Mouse (Mus musculus): ENCODE results near the gene Nacc1. TPM values are rescaled to one million over a fixed set of nuclear protein-coding genes. Genes with fewer than 3 reads are reported as not detected.

The Nacc1 gene
- polyA plus RNA-seq, 1 experiment from 2014 or later: 17.4 TPM

DNA sequence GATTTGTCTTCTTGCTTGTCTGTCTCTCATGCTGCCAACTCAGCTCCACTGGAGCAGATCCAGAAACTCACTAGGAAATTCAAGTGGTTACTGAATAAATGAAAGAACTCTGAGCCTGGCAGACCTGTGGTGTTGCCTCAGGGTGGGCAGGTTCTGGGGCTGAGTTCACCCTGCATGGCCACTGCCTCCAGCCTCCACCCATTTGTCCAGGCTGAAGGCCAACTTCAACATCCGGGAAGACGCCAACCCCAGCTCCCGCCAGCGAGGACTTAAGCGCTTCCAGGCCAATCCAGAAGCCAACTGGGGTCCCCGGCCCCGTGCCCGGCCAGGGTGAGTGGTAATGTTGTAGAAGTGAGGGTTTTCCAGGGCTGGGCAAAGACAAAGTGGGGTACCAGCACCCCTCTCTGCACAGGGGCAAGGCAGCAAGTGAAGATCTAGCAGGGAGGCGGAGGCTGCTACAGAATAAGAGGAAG lies 11.3 kb upstream of the Nacc1 start:
- Histone ChIP-seq H3K9me3 (ENCODE audit: control insufficient read depth, low read length) (no peaks in the 10 kb centered on the region), H3K9ac (ENCODE audit: low read length) (peak overlapping the region; percentile 25; the same call in 1 of the 2 replicates), H3K4me3 (ENCODE audit: control insufficient read depth in 1 of 2, insufficient read depth in 1 of 2, low read depth in 1 of 2, low read length in 2 of 2) (no peak overlapping the region), H3K4me2 (ENCODE audit: low read length) (peak overlapping the region; percentile 32), H3K27me3 (ENCODE audit: control insufficient read depth, insufficient read depth, low read length) (peaks cover 19% of the 10 kb centered on the region), H3K4me1 (ENCODE audit: control insufficient read depth in 2 of 2, insufficient read depth in 2 of 2, low read length in 2 of 2) (peaks cover 6 to 19% of the 10 kb centered on the region in 2 experiments; a peak in 3 of 4 replicates), H3K27ac (replicated peaks in 1 of 2; ENCODE audit: control insufficient read depth in 1 of 2, insufficient read depth in 1 of 2, low read depth in 2 of 2, low read length in 2 of 2) (peak overlapping the region; percentile 31 to 85), H3K36me3 (ENCODE audit: control insufficient read depth, insufficient read depth, low read length) (peaks cover 53% of the 10 kb centered on the region)
- 74% methylated on average over 9 of the region's 9 CpGs for WGBS
- no peak for ATAC-seq (ENCODE audit: insufficient number of reproducible peaks, insufficient read depth, low FRiP score, low read depth)

DNA sequence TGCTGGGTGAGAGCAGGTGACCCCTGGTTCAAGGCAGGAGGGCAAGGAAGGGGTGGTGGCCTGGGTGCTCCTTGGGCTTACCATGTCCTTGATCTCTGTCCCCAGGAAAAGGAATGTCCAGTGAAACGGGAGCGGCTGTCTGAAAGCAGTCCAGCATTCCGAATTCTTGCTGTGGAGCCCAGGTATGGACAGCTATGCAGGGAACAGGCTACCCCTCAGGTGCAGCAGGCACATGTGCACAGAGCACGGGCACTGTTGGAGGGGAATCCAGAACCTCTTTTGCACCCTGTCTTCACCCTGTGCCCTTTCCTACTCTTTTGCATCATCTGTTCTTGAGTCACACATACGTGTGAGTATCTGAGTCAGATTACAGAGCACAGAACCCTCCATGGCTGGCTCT lies 10.6 kb upstream of the Nacc1 start:
- Histone ChIP-seq H3K9ac (ENCODE audit: low read length) (no peak overlapping the region), H3K4me3 (ENCODE audit: control insufficient read depth in 1 of 2, insufficient read depth in 1 of 2, low read depth in 1 of 2, low read length in 2 of 2) (no peak overlapping the region), H3K36me3 (ENCODE audit: control insufficient read depth, insufficient read depth, low read length) (peaks cover 60% of the 10 kb centered on the region), H3K27me3 (ENCODE audit: control insufficient read depth, insufficient read depth, low read length) (peaks cover 12% of the 10 kb centered on the region), H3K9me3 (ENCODE audit: control insufficient read depth, low read length) (no peaks in the 10 kb centered on the region), H3K27ac (replicated peaks in 1 of 2; ENCODE audit: control insufficient read depth in 1 of 2, insufficient read depth in 1 of 2, low read depth in 2 of 2, low read length in 2 of 2) (peak overlapping the region; percentile 26 to 85; a peak in 2 of 4 replicates), H3K4me2 (ENCODE audit: low read length) (no peak overlapping the region), H3K4me1 (ENCODE audit: control insufficient read depth in 2 of 2, insufficient read depth in 2 of 2, low read length in 2 of 2) (peaks cover 6 to 17% of the 10 kb centered on the region in 2 experiments; a peak in 3 of 4 replicates)
- no peak for ATAC-seq (ENCODE audit: insufficient number of reproducible peaks, insufficient read depth, low FRiP score, low read depth)
- 90% methylated on average over 5 of the region's 5 CpGs for WGBS

DNA sequence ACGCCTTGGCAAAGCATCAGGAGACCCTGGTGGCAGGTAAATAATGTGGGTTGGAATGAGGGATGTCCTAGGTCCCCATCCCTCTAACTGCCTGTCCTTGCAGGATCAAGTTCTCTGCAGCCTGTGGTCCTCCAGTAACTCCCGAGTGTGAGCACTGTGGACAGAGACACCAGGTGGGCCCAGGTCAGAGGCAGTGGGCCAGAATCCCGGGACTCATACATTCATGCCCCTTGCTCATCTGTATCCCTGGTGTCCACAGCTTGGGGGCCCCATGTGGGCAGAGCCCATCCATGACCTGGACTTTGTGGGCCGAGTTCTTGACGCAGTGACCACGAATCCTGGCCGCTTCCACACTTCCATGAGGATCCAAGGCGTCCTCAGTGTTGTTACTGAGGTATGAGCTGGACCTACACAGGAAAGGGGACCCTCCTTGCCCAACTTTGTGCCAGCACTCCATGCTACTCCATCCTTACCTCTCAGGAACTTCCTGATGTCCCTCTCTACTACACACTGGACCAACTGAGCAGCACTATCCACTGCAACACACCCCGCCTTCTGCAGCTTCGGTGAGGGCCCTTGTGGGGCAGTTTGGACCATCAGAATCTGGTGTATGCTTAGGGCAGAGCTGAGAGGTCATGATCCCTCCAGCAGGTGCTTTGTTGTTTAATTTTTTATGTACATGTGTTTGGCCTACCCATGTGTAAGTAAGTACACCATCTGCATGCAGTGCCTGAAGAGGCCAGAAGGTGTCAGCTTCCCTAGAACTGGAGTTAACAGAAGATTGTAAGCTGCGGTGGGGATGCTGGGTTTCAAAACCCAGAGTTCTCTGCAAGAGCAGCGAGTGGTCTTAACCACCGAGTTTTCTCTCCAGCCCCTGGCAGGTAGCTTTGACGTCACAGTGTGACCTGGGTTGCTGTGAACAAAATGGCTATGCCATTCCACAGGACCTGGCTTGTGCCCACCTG lies 9.8 kb upstream of the Nacc1 start:
- Histone ChIP-seq H3K27ac (replicated peaks in 1 of 2; ENCODE audit: control insufficient read depth in 1 of 2, insufficient read depth in 1 of 2, low read depth in 2 of 2, low read length in 2 of 2) (no peak overlapping the region), H3K4me2 (ENCODE audit: low read length) (no peak overlapping the region), H3K4me3 (ENCODE audit: control insufficient read depth in 1 of 2, insufficient read depth in 1 of 2, low read depth in 1 of 2, low read length in 2 of 2) (no peak overlapping the region), H3K27me3 (ENCODE audit: control insufficient read depth, insufficient read depth, low read length) (peaks cover 5% of the 10 kb centered on the region; the same call in 1 of the 2 replicates), H3K4me1 (ENCODE audit: control insufficient read depth in 2 of 2, insufficient read depth in 2 of 2, low read length in 2 of 2) (peaks cover 6 to 17% of the 10 kb centered on the region in 2 experiments; a peak in 3 of 4 replicates), H3K9me3 (ENCODE audit: control insufficient read depth, low read length) (no peaks in the 10 kb centered on the region), H3K36me3 (ENCODE audit: control insufficient read depth, insufficient read depth, low read length) (peaks cover 68% of the 10 kb centered on the region), H3K9ac (ENCODE audit: low read length) (no peak overlapping the region)
- 87% methylated on average over 14 of the region's 14 CpGs for WGBS
- no peak for ATAC-seq (ENCODE audit: insufficient number of reproducible peaks, insufficient read depth, low FRiP score, low read depth)

DNA sequence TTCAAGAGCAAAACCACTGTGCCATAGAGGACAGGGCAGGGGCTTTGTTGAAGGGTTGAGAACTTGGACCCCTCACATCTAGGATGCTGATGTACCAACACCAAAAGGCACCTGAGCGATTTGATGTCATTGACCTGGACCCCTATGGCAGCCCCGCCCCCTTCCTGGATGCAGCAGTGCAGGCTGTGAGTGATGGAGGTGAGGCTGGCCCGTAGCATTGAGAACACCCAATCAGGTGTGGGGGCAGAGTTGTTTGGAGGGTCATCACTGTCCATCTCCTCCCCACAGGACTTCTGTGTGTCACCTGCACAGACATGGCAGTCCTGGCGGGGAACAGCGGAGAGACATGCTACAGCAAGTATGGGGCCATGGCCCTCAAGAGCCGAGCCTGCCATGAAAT lies 7.5 kb upstream of the Nacc1 start:
- Histone ChIP-seq H3K36me3 (ENCODE audit: control insufficient read depth, insufficient read depth, low read length) (peaks cover 83% of the 10 kb centered on the region), H3K4me2 (ENCODE audit: low read length) (no peak overlapping the region)

DNA sequence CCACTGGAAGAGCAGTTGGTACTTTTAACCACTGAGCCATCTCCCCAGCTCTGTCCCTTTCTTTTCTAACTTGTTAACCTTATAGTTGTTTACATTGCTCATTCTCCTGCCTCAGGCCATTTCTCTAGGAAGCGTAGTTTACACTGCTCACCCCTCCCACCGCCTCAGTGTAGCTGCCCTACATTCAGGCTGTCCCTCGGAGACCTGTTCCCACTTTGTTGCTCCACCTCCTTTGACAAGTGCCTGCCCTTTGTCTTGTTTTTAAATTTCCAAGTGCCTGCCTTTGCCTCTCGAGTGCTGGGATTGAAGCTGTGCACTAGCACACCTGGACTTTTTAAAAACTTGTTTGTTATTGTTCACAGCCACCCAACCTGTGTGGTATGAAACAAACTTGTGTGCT lies 5.7 kb upstream of the Nacc1 start:
- H3K4me2 ChIP-seq (ENCODE audit: low read length): no peak overlapping the region
- no peaks in the 10 kb centered on the region for H3K27me3 ChIP-seq (ENCODE audit: control insufficient read depth, insufficient read depth, low read length)
- WGBS: 70% methylated on average over 4 of the region's 4 CpGs
- no peaks in the 10 kb centered on the region for H3K9me3 ChIP-seq (ENCODE audit: control insufficient read depth, low read length)
- H3K9ac ChIP-seq (ENCODE audit: low read length): no peak overlapping the region
- no peak for ATAC-seq (ENCODE audit: insufficient number of reproducible peaks, insufficient read depth, low FRiP score, low read depth)
- H3K27ac ChIP-seq (replicated peaks in 1 of 2; ENCODE audit: control insufficient read depth in 1 of 2, insufficient read depth in 1 of 2, low read depth in 2 of 2, low read length in 2 of 2): no peak overlapping the region
- peaks cover 2 to 14% of the 10 kb centered on the region in 2 experiments; a peak in 3 of 4 replicates for H3K4me1 ChIP-seq (ENCODE audit: control insufficient read depth in 2 of 2, insufficient read depth in 2 of 2, low read length in 2 of 2)
- peaks cover 69% of the 10 kb centered on the region for H3K36me3 ChIP-seq (ENCODE audit: control insufficient read depth, insufficient read depth, low read length)
- H3K4me3 ChIP-seq (ENCODE audit: control insufficient read depth in 1 of 2, insufficient read depth in 1 of 2, low read depth in 1 of 2, low read length in 2 of 2): no peak overlapping the region

More for the DNA sequence above, 7.5 kb upstream of the Nacc1 start:
- Histone ChIP-seq H3K27me3 (ENCODE audit: control insufficient read depth, insufficient read depth, low read length) (no peaks in the 10 kb centered on the region), H3K4me3 (ENCODE audit: control insufficient read depth in 1 of 2, insufficient read depth in 1 of 2, low read depth in 1 of 2, low read length in 2 of 2) (no peak overlapping the region), H3K9ac (ENCODE audit: low read length) (no peak overlapping the region), H3K27ac (replicated peaks in 1 of 2; ENCODE audit: control insufficient read depth in 1 of 2, insufficient read depth in 1 of 2, low read depth in 2 of 2, low read length in 2 of 2) (no peak overlapping the region), H3K4me1 (ENCODE audit: control insufficient read depth in 2 of 2, insufficient read depth in 2 of 2, low read length in 2 of 2) (peaks cover 0 to 9% of the 10 kb centered on the region in 2 experiments; a peak in 3 of 4 replicates), H3K9me3 (ENCODE audit: control insufficient read depth, low read length) (no peaks in the 10 kb centered on the region)
- 84% methylated on average over 6 of the region's 6 CpGs for WGBS
- ATAC-seq (ENCODE audit: insufficient number of reproducible peaks, insufficient read depth, low FRiP score, low read depth): no peak

DNA sequence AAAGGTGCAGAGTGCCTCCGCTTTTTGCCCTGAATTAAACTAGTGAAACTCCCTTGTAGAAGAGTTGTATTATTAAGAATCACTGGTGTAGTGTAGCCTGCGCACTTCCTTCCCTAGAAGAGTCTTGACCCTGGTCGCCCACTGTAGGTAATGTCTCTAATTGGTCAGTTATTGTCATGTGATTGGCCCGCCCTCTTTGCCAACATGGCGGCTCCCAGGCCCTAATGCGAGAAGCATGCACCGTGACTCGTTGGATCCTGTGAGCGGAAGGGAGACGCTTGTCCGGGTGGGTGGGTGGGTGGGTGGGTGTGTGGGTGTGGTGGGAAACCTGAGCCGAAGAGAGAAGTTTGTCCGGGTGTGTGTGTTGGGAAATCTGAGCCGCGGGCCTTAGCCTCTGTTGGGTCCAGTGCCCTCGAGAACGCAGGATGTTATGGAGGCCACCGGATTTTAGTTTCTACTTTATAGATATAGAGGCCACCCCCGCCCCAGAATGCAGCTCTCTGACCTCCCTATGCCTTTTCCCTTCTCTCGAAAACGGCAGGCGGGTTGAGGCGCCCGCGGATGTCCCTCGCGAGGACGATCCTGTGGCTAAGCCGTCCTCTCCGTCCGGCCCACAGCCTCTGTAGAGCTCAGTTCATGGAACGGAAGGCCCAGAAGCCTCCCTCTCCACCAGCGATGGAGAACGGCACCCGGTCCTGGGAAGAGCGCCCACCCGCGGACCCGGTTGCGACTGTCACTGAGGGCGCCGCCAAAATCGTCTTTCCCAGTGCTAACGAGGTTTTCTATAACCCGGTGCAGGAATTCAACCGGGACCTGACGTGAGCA lies 1.6 kb upstream of the Nacc1 start:
- Histone ChIP-seq H3K4me2 (ENCODE audit: low read length) (peak overlapping the region; percentile 78), H3K4me3 (ENCODE audit: control insufficient read depth in 1 of 2, insufficient read depth in 1 of 2, low read depth in 1 of 2, low read length in 2 of 2) (peak overlapping the region; percentile 67 to 78), H3K9ac (ENCODE audit: low read length) (peak overlapping the region; percentile 83), H3K36me3 (ENCODE audit: control insufficient read depth, insufficient read depth, low read length) (peaks cover 32% of the 10 kb centered on the region), H3K9me3 (ENCODE audit: control insufficient read depth, low read length) (no peaks in the 10 kb centered on the region), H3K4me1 (ENCODE audit: control insufficient read depth in 2 of 2, insufficient read depth in 2 of 2, low read length in 2 of 2) (peaks cover 14 to 40% of the 10 kb centered on the region in 2 experiments), H3K27ac (replicated peaks in 1 of 2; ENCODE audit: control insufficient read depth in 1 of 2, insufficient read depth in 1 of 2, low read depth in 2 of 2, low read length in 2 of 2) (peak overlapping the region; percentile 62 to 95), H3K27me3 (ENCODE audit: control insufficient read depth, insufficient read depth, low read length) (no peaks in the 10 kb centered on the region)
- WGBS: under 1% methylated on average over 47 of the region's 47 CpGs
- peak; percentile 75 for ATAC-seq (ENCODE audit: insufficient number of reproducible peaks, insufficient read depth, low FRiP score, low read depth)

DNA sequence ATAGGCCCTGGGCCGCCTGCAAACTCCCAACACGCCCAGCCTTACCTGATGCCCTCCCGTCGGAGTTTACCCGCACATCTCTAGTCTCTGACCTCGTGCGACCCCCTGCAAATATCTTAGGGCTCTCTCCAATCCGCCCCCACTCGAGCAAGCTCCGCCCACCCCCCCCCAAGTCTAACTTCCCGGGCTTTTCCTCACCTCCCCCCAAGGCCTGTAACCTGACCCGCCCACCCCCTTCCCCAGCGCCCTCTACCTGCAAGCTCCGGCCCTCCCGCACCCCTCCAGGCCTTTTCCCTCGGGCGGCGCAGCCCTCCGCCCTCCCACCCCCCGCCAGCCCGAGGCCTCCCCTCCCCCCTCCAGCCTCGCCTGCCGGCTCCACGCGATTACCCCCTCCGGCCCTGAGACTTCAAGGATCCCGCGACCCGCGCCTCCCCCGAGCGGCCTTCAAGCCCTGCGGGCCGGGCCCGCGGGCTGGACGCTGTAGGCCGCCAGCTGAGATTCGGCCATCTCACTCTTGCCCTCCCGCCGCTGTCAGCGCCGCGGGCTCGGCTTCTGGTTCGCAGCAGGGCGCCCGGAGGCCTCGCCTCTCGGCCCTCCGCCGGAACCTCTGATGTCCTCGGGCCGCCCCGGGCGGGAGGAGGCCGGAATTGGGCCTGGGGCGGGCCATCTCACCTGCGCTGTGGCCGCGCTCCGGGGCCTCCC lies 508 bp downstream of the Nacc1 start:
- no peaks in the 10 kb centered on the region for H3K27me3 ChIP-seq (ENCODE audit: control insufficient read depth, insufficient read depth, low read length)
- WGBS: under 1% methylated on average over 57 of the region's 62 CpGs
- peak overlapping the region; percentile 93 to 99 for H3K4me3 ChIP-seq (ENCODE audit: control insufficient read depth in 1 of 2, insufficient read depth in 1 of 2, low read depth in 1 of 2, low read length in 2 of 2)
- H3K4me1 ChIP-seq (ENCODE audit: control insufficient read depth in 2 of 2, insufficient read depth in 2 of 2, low read length in 2 of 2): peaks cover 14 to 45% of the 10 kb centered on the region in 2 experiments
- peaks cover 25% of the 10 kb centered on the region for H3K36me3 ChIP-seq (ENCODE audit: control insufficient read depth, insufficient read depth, low read length)
- peak; percentile 38 for ATAC-seq (ENCODE audit: insufficient number of reproducible peaks, insufficient read depth, low FRiP score, low read depth)
- H3K4me2 ChIP-seq (ENCODE audit: low read length): peak overlapping the region; percentile 87
- H3K9me3 ChIP-seq (ENCODE audit: control insufficient read depth, low read length): no peaks in the 10 kb centered on the region
- peak overlapping the region; percentile 100 for H3K9ac ChIP-seq (ENCODE audit: low read length)
- H3K27ac ChIP-seq (replicated peaks in 1 of 2; ENCODE audit: control insufficient read depth in 1 of 2, insufficient read depth in 1 of 2, low read depth in 2 of 2, low read length in 2 of 2): peak overlapping the region; percentile 83 to 95

Data from heart, embryonic 14.5 days (tissue).